Mouse (Mus musculus) megakaryocyte, embryonic 14.5 days (primary cell): ENCODE measurements around the gene Borcs5.

Source experiments
- FLI1 ChIP-seq: IDR thresholded peaks from 2 replicates; pipeline ENCODE4 v1.6.1; 2012; ENCODE audit warnings: low read length, inconsistent platforms, mixed read lengths
- GATA1 ChIP-seq: IDR thresholded peaks from 3 replicates; pipeline ENCODE4 v1.6.1; 2012; ENCODE audit warnings: mixed read lengths, low read length, inconsistent platforms, borderline replicate concordance

DNA sequence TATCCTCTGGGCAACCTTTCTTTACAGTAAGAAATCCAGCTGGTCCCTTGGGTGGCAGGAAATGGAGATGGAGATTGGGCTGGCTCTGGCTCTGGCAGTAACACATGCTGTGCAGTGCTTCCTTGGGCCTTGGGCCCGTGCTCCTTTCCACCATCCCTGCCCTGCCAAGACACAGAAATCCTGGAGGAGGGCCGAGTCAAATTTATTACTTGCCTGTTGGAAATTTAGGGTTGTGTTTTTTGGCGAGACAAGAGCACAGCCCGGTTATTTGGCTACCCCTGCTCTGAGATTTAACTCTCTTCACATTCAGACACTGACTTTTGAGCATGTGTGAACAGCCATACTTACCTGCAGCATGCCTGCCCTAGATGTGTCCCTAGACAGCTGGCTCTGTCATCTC lies 56.8 kb downstream of the Borcs5 start:
- TF ChIP-seq FLI1 (no peak), GATA1 (no peak)
